Mouse (Mus musculus) gastrocnemius, postnatal 25 days (tissue): ENCODE results near the gene A330070K13Rik. TPM values are rescaled to one million over a fixed set of nuclear protein-coding genes. Genes with fewer than 3 reads are reported as not detected.

Experiments
- DNase-seq: peaks from one replicate; pipeline ENCODE4 v3.0.0; 2022
- long read RNA-seq, 2 experiments: library from polyadenylated mRNA; stranded (forward); transcript quantifications; one replicate each; pipeline ENCODE4 v2.0.0; 2021
- total RNA-seq, 2 experiments: library from RNA; stranded (reverse); gene quantifications; 1 replicate in 1 of 2; 2 replicates in 1 of 2; pipeline ENCODE4 v1.2.3; 2021

A330070K13Rik gene
- total RNA-seq, result not detected
- long read RNA-seq, experiment 1, result 0 reads
- long read RNA-seq, experiment 2, result 0 reads

DNA sequence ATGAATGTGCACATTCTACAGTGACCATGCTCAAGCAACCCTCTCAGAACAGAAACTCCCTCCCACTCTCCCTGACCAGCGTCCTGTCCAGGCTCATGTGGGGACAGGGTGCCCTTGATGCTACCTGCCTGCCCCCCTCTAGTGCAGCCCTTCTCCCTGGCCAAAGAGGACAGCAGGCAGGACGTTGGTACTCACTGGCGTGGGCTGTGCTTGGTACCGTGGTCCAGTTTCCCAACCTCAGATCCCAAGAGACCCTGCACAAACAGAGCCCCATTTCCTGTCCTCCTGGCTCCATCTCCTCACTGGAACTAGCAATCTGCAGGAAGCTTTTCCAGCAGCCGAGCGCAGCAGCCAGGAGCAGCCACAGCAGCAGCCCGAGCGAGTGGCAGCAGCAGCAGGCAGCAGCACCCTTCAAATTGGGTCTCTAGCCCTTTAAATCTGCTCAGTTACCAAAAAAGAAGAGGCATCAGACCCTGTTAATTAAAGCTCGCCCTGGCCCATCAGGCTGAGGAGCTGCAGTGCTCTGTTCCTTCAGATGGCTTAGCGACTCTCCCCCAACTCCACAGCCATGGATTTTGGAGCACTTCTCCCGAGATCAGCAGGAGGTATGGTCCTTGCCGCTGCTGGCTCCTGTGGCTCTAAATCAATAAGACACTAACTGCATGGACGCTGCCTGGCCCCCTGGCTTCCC, at the start of gene A330070K13Rik:
A330070K13Rik (minus strand) TSS at position 410 of the 691 bp plus-strand sequence.
- DNase-seq, result no peak

DNA sequence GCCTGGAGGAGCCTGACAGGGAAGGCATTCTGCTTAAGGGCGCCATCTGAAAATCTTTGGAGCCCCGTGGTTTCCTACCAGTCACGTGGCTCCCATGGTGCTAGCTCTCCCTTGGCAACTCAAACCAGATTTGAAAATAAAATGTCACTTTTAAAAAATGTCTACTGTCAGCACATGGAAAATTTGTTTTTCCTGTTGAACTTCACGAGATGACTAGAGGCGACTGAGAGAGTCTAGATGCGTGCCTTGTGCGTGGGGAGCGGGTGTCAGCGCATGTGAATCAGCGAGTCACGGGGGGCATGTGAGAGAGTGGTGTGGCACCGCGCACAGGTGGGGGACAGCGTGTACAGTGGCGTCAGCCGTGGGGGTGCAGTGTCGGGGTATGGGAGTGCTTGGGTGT, 27.1 kb upstream of the A330070K13Rik start:
- DNase-seq, result no peak

GRCm38 (mm10) chr5:130409706-130410105, 25.3 kb upstream of the A330070K13Rik start:
- no peak for DNase-seq

DNA sequence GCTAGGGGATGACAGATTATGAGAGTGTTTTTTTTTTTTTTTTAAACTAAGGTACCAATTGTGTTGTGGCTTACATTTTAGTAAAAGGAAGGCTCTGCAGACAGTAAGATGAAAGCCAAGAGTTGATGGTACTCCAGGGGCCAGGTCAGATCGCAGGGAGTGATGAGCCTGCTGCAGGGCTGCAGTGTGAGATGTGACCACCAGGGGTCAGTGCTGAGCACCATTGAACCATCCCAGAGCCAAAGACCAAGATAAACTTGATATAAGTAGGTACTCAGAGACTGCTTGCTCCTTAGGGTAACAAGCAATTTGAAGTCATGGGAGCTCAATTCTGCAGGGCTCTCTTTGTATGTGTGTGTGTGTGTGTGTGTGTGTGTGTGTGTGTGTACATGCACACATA, 20.8 kb upstream of the A330070K13Rik start:
- DNase-seq, result no peak

DNA sequence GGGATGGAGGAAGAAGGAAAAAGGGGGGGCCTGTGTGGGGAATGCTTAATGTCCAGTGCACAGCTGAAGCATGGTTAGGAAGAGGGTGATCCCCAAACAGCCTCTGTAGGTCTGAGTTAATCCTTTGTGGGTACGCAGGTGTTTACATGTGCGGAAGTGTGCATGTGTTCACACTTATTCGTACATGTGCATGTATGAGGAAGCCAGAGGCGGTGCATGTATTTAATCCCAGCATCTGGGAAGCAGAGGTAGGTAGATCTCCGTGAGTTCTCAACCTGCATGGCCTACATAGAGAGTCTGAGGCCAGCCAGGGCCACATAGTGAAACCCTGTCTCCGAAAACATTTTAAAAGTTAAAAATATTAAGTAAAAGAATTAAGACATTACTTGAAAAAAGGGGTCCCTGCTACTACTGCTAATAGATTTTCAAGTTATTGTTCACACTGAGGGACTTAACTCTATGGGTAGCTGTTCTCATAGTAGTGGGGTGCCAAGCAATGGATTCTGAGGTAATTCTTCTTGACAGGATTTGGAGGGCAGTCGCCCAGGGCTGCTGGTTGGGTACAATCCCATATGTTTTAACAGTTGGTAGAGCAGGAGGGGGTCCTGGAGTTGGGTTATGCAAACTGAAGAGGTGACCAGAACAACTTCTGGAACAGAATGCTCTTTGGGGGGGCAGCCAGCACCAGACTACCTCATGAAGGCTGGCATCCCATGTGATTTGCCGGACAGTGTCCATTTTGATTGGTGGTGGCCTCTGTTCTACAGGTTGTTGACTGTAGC, 15.9 kb upstream of the A330070K13Rik start:
- DNase-seq, result no peak

DNA sequence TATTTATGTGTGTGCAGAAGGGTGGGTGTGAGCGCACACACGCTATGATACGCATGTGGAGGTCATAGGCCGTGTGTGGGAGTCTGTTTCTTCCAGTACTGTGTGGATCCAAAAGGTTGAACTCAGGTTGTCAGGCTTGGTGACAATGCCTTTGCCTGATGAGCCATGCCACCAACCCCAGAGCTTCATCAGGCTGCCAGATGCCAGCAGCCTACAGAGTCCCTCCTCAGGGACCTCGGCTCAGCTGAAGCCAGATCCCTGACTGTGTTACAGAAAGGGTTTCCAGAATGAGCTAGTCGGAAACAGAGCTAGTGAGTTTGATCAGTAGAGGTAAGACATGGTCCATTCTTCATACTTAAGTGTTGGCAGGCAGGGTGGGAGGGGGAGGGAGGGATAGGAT, 10.7 kb upstream of the A330070K13Rik start:
- DNase-seq, result no peak

DNA sequence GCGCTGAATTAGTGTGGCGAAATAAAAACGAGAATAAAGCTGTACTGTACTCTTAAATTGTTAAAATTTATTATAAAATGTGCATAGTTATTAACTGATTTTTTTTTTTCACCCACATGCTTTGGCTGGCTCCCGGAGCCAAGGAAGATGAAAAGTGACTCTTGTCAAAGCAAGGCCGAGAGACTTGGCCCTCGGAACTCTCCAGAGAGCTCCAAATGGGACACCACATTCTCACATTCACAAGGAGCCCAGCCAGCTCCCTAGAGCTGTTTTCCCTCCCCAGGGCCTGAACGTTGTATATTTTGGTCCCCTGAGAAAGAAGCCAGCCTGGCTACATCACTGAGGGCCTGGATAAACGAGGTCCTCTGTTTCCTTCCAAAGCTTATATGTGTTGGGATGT, 10.0 kb upstream of the A330070K13Rik start:
- DNase-seq, result no peak

- no peak for DNase-seq
Observed at GRCm38 (mm10) chr5:130393618-130394355, 9.4 kb upstream of the A330070K13Rik start.

DNA sequence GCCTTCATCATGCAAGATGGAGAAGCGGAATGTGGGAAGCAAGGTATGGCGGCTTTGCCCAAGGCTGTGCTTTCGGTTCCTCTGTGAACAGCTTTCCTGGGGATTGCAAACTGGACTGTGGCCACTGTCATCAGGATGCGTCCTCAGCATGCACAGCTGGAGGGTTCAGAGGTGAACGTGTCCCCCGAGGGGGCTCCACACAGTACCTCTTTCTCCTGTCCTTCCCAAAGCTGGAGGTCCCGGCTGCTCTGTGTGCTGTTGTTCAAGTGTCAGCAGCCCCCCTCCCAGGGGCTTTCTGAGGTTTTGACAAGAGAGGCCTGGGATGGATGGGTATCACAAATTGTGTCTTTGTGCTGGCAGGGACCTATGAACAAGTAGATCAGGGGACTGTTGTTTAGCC, 2.0 kb upstream of the A330070K13Rik start:
- no peak for DNase-seq

DNA sequence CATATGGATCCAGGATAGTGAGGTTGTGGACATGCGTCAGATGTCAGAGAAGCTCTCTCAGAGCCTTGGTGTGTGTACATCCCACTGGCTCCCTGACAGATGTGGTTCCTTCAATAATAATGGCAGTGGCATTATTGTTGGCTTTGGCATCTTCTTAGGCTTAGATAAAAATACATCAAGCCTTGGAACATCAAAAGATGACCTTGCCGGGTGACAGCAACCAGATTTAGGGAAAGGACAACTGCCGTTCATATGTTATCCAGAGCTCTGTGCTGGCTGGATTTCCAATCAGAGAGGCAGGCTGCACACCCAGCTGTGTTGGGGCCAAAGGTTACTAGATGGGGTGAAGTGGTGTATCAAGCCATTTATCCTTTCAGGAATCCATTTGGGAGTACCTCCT, 9.0 kb downstream of the A330070K13Rik start:
- no peak for DNase-seq

DNA sequence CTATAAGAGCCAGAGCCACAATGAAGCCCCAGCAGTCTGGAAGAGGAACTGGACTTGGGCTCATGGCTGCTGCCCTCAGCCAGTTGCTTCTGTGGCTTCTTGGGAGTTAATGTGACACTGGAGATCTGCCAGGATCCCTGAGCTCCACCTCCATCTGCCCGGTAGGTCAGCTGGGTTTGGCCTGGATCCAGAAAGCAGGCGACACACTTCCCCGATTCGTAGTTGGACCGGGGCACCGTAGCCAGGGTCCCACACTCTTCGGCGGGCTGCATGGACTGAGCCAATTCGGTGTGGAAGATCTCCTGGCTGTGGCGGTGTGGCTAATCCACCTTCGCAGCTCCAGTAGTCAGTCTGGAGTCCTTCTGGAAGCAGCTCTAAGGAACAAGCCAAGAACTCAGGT, 15.2 kb downstream of the A330070K13Rik start, which contains the start of gene Caln1:
Caln1 (plus strand) TSS at position 219 of the 400 bp plus-strand sequence.
- DNase-seq, result no peak

DNA sequence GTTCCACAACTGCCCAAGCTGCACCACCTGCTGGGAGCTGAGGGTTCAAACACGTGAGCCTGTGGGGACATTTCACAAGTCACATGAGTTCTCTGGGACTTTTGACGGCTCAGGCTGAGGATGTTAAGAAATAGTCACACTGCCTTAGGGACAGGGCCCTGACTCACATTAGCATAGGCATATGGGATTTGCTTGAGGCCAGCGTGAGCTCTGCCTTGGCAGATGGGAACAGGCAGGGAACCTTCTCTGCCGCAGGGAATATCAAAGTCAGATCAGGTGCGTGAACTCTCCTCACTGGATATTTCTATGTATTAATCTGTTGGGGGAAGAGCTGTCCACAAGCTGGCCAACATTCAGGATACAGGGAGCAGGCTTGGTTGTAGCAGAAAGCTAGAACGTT, 16.2 kb downstream of the A330070K13Rik start:
- no peak for DNase-seq

- DNase-seq, result no peak
Observed at GRCm38 (mm10) chr5:130363773-130364172, 20.7 kb downstream of the A330070K13Rik start.

GRCm38 (mm10) chr5:130363111-130363510, 21.3 kb downstream of the A330070K13Rik start:
- no peak for DNase-seq

DNA sequence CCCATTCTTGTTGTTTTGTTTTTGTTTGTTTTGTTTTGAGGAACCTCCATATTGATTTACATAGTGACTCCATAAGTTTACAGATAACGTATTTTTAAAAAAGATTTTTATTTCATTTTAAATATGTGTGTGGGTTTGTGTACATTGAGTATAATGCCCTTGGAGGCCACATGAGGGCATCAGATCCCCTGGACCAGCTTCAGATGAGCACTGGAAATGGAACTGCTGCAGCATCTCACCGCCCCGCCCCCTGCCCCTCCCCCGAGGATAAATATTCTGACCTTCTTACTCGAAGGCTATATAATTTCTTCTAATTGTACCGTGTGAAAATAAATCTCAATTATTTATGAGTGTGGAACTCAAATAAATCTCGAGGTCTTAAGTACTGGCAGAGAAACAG, 29.2 kb downstream of the A330070K13Rik start:
- no peak for DNase-seq

- DNase-seq, result no peak
Observed at GRCm38 (mm10) chr5:130345871-130346270, 38.6 kb downstream of the A330070K13Rik start.

DNA sequence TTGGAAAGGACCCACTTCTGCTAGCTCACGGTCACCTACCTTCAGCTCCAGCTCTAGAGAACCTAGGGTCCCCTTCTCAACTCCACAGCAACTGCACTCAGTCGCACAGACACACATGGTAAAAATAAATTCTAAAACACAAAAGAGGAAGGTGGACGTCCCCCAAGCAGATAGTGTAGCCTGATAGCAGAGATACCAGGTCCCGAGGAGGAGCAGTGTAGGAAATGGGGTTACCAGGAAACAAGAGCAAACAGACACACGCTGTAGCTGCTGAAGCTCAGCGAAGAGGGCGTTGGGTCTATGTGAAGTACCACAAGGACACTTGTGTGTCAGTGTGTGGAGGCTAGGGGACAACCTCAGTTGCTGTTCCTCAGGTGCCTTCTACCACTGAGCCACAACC, 39.4 kb downstream of the A330070K13Rik start:
- no peak for DNase-seq

DNA sequence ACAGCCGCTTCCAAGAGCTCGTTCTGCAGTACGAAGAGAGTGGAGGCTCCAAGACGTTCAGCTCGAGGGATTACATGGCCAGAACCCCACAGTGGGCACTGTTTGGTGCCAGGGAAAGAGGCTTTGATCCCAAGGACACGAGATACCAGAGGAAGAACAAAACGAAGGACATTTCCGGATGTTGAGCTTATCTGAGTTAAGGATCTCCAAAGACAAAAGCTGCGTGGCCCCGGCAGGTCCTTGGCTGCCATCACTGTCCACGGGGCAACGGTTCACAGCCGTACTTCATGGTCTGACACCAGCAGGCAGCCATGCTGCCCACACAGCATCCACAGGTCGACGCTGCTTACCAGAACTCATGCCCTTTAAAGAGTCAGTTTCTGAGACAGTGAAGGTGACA, 43.8 kb downstream of the A330070K13Rik start:
- no peak for DNase-seq

DNA sequence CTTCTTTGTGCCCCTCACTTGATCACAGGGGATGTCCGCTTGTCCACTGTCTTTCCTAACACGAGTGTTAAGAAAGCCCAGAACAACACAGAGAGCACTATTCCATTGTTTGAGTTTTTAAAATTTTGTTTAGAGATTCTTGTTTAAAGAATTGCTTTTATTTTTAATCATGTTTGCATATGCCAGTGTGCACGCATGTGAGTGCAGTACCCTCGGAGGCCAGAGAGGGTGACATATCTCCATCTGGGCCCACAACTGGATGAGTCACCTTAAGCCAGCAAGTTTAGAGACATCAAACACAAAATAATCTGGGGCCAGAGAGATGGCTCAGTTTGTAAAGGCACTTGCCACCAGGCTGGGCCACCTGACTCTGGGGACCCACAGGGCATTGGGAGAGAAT, 49.0 kb downstream of the A330070K13Rik start:
- no peak for DNase-seq

DNA sequence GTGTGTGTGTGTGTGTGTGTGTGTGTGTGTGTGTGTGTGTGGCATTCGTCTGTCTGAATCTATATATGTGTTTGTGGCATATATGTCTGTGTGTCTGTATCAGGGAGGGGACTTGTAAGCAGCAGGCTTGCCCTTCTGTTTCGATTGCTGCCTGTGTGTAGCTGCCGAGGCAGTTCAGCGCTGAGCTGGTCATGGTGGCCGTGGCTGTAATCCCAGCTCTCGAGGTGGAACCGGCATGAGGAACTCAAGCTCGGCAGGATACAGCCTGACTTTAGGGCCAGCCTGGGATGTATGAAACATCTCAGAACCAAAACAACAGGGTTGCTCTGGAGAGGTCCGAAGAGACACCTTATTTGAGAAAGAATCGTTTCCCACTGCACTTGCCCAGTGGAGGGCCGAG, 50.5 kb downstream of the A330070K13Rik start:
- no peak for DNase-seq

DNA sequence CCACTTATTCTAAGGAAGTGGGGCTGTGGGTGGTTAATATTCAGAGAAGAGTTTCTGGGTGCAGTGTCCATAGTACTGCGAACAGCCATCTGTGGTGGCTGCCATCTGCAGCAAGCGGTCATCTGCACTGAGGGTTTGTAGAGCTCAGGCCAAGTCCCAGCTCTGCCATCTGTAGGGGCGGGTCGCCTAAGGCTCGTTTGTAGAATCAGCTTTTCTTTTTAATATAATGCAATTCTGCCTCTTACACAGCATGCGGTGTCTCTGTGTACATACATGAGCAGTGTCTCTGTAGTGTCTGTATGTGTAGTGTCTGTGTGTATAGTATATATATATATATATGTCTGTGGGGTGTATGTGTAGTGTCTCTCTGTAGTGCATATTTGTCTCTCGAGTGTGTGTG, 50.9 kb downstream of the A330070K13Rik start:
- DNase-seq, result no peak

DNA sequence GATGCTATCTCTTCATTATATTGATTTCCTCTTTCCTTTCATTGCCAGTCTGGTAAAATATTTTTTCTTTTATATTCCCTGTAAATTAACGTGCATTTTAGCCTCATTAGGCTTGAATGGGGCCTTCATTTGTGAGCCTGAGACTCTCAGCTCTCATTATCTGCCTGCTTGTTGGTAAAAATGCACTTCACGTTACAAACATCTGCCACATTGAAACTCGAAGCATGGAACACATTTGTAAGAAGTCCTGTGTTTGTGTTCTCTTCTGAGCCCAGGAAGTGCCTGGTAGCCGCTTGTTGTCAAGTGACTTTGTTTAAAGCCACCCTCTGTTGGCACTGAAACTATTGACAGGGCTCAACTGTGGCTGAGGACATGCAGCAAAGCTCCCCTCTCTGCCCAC, 53.2 kb downstream of the A330070K13Rik start:
- DNase-seq, result no peak

DNA sequence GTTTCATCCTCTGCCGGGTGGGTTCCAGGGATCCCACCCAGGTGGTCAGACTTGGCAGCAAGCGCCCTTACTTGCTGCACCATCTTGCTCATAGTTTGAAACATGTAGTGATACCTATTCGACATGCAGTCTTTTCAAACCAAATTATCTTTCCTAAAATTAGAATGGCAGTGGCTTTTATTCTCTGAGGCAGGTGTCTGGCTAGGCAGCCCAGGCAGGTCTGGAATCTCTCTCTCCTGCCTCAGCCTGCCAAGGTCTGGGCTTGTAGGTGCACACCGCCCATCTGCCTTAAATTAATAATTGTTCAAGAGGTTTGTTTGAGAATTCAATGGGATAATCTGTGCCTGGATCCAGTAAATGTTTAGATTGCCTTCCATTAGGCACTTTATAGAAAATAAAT, 53.6 kb downstream of the A330070K13Rik start:
- no peak for DNase-seq
